Mouse (Mus musculus) ovary, postnatal 10 days (tissue): ENCODE data around the gene B3galnt1.
"Not testable (repeated sequence)": the region's sequence is repeated elsewhere in the genome, so short reads cannot be mapped to it uniquely, and the experiment has no call there.

Experiments
- DNase-seq: peaks from one replicate; pipeline ENCODE4 v3.0.0; 2022; ENCODE audit warnings: low spot score

B3galnt1 gene

GRCm38 (mm10) chr3:69565586-69565985, 33.2 kb downstream of the B3galnt1 start:
- not testable (repeated sequence) for DNase-seq

- no peak for DNase-seq
Observed at GRCm38 (mm10) chr3:69563406-69563805, 35.4 kb downstream of the B3galnt1 start.

GRCm38 (mm10) chr3:69561686-69562085, 37.1 kb downstream of the B3galnt1 start:
- no peak for DNase-seq

- no peak for DNase-seq
Observed at GRCm38 (mm10) chr3:69559975-69560330, 38.8 kb downstream of the B3galnt1 start.

GRCm38 (mm10) chr3:69559316-69559974, 39.3 kb downstream of the B3galnt1 start:
- no peak for DNase-seq

- no peak for DNase-seq
Observed at GRCm38 (mm10) chr3:69556092-69556778, 42.5 kb downstream of the B3galnt1 start.

- DNase-seq: no peak
Observed at GRCm38 (mm10) chr3:69555511-69555910, 43.2 kb downstream of the B3galnt1 start.

- DNase-seq: no peak
Observed at GRCm38 (mm10) chr3:69549602-69550001, 49.2 kb downstream of the B3galnt1 start.

GRCm38 (mm10) chr3:69548704-69549455, 49.9 kb downstream of the B3galnt1 start:
- no peak for DNase-seq

- no peak for DNase-seq
Observed at GRCm38 (mm10) chr3:69545017-69545416, 53.7 kb downstream of the B3galnt1 start.

GRCm38 (mm10) chr3:69543730-69544129, 55.0 kb downstream of the B3galnt1 start:
- DNase-seq: no peak

GRCm38 (mm10) chr3:69542962-69543361, 55.8 kb downstream of the B3galnt1 start:
- no peak for DNase-seq

GRCm38 (mm10) chr3:69535941-69536647, 62.7 kb downstream of the B3galnt1 start:
- no peak for DNase-seq

- no peak for DNase-seq
Observed at GRCm38 (mm10) chr3:69535486-69535885, 63.3 kb downstream of the B3galnt1 start.

- no peak for DNase-seq
Observed at GRCm38 (mm10) chr3:69532687-69533086, 66.1 kb downstream of the B3galnt1 start.

- DNase-seq: no peak
Observed at GRCm38 (mm10) chr3:69531511-69531910, 67.2 kb downstream of the B3galnt1 start.

- DNase-seq: no peak
Observed at GRCm38 (mm10) chr3:69529576-69529975, 69.2 kb downstream of the B3galnt1 start.

GRCm38 (mm10) chr3:69527384-69527783, 71.4 kb downstream of the B3galnt1 start:
- no peak for DNase-seq

GRCm38 (mm10) chr3:69525072-69525529, 73.7 kb downstream of the B3galnt1 start:
- no peak for DNase-seq

- no peak for DNase-seq
Observed at GRCm38 (mm10) chr3:69524356-69525071, 74.2 kb downstream of the B3galnt1 start.
